Mouse (Mus musculus) adrenal gland, postnatal 4 days (tissue): ENCODE measurements around the gene Rnf19b. TPM values are rescaled to one million over a fixed set of nuclear protein-coding genes. Genes with fewer than 3 reads are reported as not detected.

Experiments
- DNase-seq, 2 experiments: peaks; one replicate each; pipeline ENCODE4 v3.0.0; 2021 to 2022; ENCODE audit warnings: low spot score in 2 of 2, mixed read lengths in 2 of 2
- total RNA-seq, 2 experiments: library from RNA; stranded (reverse); gene quantifications; 2 replicates each; pipeline ENCODE4 v1.2.3; 2021

Gene Rnf19b
- total RNA-seq, 2 experiments from 2014 or later: 23.1 to 24.6 TPM

DNA sequence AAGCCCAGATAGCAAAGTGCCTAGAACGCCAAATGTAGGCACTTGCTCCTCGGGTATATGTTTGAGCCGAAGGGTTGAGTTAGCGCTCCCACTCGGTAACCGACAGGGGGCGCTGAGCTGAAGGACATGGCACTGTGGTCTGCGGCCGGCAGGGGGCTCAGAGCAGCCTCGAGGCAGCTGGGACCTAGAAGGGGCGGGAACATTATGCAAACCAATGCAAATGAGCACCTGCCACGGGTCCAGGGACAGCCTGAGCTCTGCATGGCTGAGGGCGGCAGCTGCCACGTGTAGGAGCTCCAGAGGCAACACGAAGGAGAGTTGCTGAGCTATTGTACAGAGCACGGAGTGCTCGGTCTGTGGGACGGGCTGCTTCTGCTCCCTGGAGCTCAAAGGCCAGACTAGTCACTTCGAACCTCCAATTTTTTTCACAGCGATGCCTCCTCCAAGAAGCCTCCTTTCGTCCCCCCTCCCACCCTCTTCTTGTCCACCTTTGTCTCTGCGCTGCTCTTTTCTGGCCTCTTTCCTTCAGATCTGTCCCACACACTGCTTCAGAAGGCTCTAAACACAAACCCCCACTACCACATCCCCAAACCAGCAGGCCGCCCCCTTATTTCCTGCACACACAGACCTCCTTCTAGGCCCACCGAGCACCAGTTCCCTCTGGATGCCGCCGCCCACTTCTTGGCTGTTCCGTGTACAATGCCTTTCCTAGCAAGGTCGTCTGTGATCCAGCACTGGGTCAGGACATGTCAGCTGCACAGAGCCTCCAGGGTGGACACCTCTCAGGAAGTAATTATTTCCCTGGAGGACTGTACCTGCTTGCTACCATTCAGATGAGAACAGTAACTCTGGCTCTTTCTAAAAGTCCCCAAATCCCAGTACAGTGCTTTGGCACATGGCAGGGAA lies 55.3 kb downstream of the Rnf19b start:
- peak; percentile 36 to 48 for DNase-seq

DNA sequence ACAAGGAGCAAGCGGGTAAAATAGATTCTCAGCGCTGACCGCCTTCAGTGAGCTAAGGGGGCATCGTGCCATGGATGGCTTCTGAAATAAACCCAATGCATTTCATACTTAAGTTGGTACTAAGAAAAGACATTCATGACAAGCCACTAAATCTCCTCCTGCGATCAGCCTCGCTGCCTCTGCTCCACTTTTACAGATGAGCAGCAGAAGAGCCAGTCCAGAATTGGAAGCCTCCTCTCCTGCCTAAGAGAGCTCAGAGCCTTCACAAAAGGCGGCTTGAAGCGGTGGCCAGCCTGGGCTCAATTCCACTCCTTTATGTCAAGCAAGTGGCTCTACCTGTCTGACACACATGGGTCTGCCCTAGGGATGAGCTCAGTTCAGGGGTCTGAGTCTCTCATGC lies 58.6 kb downstream of the Rnf19b start:
- no peak for DNase-seq

DNA sequence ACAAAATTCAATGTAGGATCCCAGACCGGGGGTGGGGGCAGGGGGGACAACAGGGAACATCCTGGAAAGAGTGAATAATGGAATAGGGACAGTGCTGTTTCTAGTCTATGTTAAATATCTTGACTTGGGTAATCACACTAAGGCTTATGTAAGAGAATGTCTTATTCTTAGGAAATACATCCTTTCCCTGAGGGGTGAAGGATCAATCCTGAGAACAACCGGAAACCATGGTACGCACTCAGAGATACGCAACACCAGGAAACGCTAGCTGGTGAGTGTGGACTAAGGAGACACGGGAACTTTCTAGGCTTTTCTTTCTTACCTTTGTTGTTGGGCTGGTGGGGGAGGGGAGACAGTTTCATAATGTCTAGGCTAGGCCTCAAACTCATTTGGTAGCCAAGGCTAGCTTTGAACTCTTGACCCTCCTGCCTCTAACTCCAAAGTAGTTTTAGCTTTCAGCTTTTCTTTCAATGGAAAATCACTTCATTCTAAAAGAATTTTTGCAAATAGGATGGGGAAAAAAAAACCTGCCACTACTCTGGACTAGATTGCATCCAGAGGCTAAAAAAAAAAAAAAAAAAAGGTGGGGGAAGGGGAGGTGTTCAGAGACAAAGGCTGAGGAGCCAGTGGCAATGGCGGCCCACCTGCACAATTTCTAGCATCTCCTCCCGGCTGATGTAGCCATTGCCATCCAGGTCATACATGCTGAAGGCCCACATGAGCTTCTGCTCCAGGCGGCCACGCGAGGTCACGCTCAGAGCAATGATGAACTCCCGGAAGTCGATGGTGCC lies 59.8 kb downstream of the Rnf19b start:
- DNase-seq: no peak

DNA sequence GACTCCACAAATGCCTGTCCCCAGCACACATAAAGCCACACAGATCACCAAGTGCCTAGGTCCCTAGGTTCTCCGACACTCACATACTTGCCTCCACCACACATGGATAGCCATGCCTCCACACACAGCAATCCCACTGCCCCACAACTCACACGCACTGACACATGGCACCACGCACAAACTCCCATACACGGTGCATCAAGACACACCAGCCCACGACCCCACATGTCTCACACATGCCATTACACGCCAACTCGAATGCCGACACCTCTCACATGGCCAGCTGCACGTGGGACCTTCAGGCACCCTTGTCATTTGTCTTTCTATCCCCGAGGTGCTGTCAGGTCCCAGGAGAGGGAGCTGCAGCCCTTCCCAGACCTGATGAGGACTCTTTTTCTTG lies 61.6 kb downstream of the Rnf19b start:
- DNase-seq: no peak

DNA sequence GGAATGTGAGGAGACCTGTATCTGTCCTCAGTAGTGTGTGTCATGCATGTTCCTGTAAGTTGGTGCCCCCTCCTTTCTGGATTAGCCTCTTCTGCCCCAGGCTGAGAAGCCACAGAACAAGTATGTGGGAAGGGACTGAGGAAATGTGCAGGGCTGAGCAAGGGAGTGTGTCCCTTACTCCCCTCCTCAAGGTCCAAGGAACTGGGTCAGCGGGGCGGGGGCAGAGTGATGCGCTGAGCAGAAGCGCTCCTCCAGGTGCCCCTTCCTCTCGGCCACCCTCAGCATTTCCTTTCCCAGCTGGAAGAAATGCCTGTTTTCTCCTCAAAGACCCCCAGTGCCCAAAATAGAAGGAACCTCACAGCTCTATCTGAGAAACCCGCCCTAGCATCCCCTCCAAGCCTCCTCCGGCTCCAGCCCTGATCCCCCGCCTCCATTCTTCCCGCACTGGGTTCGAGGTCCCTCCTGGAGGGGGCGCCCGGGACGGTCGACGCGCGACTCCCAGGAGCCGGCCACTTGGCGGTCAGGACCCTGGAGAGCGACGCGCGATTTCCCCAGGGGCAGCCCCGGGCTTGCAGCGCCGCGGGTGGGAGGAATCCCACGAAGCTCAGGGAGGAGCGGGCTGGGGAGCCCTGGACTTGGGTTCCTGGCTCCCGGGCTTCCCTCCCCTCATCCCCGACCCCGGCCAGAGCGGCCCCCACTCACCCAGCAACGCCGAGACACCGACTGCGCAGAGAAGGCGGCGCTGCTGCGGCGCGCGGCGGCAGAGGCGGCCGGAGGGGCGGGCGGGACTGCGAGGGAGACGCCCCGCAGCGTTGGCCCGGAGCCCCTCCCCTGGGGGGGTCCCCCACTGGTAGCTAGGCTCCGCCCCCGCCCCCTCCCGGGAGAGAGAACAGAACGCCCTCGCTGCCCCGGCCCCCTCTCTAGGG lies 62.7 kb downstream of the Rnf19b start:
- DNase-seq: peak; percentile 51 to 58

DNA sequence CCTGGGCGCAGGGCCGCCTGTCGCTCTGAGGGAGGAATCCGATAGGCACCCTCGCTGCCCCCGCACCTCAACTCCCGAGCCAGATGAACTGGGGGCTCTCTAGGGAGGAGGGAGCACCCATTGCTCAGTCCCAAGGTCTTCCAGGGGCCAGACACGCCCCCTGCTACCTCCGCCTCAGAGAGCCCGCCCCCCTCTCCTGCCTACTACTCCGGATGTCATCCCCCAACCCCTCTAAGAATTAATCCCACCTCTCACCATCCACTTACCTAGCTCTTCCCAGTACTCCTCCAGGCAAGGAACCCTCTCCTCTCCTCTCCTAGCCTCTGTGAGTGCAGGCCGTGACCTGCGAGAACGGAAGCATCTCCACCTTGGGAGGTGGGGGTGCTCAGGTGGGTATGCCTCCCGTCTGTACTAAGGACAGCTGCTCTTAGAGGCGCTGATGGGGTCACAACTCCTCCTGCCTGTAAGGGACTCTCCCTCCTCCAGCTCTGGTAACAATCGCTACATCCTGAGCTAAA lies 63.6 kb downstream of the Rnf19b start, which contains the start of gene Hpca:
TSS of gene Hpca (minus strand) at position 468 of the 518 bp plus-strand sequence.
- DNase-seq: no peak

DNA sequence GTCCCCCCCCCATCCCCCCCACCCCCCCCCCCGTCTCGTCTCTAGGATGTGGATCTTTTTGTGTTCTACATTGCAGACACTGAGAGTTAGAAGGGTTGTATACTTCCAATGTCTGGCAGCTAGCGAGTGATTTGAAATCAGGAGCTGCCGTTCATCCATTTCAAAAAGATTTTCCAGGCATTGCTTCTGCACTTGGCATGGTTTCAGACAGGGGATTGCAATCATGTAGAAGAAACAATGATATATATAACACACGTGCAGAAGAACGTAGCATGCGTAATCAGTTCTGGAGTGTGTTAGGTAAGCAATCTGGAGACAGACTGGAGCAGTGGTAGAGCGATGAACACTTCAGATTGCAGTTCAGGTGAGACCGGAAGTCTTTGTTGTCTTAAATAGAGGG lies 64.0 kb downstream of the Rnf19b start:
- no peak for DNase-seq

DNA sequence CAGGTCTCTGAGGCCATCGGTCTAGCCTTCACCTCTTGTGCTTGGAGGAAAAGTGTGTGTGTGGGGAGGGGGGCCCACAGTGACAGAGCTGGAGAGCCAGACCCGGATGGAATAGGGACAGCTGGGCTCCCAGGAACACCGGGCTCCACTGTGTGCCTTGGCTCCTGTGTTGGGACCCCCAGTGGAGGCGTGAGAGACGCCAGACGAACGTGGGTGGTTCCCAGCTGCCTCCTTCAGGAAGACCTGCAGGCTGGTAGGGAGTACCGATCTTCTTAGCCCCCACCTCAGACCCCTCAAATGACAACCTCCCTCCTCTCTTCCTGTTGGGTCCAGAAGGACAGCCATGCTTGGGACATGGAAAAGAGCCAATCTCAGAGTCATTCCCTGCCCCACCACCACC lies 64.6 kb downstream of the Rnf19b start:
- DNase-seq: no peak

DNA sequence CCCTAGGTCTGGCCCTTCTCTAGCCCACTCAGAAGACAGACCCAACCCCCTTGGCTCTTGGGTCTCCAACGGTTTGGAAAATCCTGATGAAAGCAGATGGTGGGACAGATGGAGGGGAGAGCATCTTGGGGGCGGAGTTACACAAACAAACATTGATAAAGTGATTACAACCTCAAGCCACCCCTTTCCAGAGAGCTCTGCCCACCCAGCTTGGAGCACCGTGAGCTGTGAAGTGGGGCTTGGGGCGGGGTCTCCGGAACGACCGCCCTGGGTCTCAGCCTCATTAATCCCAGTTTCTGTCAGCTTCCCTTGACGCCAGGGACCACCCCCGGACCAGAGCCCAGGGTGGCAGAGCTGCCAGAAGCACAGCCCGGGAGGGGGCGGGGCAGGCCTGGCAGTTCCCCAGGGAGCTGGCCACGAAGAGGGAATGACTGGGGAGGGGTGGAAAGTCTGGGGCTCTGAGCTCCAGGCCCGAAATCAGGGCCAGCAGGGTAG lies 66.6 kb downstream of the Rnf19b start:
- DNase-seq: no peak

DNA sequence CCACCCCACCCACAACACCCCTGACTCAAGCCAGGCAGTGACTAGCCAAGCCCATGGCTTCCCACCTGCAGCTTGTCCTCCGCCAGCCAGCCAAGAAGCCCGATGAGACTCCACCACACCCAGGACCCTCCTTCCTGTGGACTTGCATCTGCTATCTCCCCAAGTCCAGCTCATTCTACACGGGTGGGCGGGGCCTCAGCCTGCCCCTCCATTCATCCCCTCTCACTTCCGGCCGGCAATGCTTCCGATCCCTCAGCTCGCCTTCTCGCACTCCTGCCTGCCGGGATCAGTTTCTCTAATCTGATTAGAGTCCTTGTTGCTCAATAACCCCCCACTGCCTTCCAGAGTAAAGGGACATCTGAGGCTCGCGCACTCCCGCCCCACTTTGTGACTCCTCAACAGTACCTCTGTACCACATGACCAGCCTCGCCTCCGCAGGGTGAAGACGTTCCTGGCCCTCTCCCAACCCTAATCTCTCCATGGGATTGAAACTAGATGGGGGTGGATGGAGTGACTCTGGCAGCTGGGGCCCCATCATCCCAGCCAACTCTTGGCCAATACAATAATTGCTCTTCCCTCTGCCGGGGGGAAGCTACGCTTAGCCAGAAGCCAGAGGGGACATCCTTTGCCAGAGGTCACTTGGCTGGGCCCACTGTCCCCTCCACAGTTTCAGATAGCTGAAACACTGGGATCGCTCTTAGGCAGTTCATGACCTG lies 67.8 kb downstream of the Rnf19b start:
- no peak for DNase-seq

DNA sequence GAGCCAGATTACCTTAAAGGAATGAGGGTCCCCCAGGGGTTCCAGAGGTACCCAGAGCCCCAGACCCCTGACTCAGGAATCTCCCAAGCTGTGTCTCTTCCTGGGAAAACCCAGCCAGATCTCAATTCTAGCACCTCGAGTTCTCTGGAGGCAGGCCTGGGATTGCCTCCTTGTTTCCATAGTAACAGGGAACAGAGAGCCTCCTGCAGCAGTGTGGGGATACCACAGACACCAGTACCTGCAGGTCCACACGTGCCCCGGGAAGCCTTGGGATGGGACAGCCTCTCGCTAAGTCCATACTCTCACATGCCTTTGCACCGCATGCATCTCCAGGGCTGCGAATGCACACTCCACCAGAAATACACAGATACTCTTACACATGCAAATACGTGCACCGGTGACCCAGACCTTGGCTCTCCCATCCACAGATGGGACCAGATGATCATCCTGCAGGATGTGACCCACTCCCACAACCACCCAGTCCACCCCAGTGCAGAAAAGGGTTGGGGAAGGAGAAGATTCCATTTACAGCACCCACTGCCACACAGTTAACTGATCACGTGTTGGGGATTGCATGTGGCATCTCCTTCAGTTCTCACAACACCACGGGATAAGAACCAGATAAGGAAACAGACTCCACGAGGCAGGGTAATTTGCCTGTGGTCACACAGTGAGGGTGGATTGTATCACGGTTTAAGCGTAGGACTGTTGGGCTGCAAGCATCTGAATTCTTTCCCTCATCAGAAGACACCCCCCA lies 70.7 kb downstream of the Rnf19b start:
- no peak for DNase-seq

DNA sequence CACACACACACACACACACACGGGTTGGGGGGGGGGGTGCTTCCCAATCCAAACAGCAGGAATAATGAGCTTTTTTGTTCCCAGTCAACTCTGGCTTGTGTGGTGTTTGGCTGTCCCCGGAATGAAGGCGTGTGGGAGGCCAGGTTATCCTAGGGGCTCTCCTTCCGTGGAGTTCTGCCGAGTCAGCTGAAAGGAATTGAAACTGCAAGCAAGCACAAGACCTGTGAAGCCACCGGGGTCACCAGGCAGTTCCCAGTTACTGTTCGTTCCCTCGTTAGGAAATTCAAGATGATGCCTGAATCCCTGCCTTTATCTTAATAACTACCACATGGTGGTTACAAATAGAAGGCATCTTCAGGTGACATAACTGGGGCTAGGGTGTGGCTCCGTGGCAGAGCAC lies 71.3 kb downstream of the Rnf19b start:
- DNase-seq: no peak

DNA sequence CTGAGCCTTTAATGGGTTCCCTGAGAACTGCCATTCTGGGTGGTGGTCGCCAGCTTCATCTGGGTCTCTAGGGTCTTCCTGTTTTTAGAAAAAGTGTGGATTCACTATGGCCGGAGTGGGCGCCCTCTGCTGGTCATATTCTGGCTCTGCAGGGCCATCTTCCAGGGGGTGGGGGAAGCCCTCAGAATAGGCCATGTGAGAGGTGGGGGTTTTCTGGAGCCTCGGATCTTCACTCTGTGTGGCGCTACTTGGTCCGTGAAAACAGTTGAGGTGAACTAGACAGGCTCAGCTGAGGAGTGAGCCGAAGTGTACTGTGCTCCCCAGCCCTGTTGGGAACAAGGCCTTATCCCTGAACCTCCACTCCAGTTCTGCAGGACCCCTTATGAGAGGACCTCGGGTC lies 72.1 kb downstream of the Rnf19b start:
- no peak for DNase-seq

DNA sequence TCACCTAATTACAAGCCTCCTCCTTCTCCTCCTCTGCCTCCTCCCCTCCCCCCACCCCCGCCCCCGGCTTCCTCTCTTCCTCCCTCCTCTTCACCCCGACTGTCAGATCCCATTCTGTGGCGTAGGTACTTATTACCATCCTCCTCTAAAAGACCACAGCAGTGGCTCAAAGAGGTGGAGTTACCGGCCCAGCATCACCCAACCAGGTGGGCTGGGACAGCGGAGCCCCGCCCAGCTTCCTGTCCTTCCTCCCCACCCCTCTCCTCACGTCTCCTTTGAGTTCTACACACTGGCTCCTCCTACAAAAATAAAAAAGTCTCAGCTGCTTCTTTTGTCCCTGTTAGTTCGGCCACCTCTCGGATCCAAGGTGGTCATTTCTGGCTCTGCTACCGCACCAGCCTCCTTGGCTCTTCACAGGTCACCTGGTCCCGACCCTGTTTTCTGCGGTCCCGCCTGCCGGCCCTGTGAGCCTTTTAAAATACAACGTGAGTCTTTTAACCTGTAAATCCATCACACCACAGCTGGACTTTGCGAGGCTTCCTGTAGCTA lies 72.8 kb downstream of the Rnf19b start:
- no peak for DNase-seq

DNA sequence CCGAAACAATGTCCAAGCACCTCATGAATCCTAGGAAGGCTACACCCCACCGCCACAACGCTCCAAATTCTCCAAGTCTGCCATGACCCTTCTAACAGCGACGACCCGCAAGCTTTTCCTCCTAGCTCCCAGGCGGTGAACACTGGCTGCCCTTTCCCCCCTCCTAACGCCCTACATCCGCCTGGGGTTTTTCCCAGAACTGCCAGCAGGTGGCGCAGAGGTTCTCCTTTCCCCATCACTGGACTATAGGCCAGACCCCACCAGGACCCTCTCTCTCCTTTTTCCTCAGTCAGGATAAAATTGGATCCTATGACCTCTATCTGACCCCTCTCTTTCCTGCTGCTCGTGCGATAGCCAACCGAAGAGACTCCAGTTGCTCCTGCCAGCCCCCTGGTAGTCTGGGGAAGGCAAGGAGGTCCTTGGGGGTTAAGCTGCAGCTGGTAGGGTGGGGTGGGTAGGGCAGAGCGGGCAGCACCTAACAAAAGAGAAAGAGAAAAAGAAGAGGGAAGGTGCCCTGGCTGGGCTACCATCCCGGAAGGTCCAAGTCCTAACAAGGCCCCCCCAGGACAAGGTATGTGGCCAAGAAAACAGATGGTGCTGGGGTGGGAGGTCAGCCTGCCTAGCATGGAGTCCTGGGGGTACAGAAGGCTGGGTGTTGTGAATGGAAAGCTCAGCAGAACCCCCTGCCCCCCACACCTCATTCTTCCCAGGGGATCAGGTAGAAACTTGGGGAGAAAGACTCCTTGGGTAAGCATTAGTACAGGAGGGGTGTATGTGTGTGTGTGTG lies 76.9 kb downstream of the Rnf19b start:
- DNase-seq: peak; percentile 39 to 67
